36 mouse cellular contexts compared by ENCODE assay signal in the genomic region with DNA sequence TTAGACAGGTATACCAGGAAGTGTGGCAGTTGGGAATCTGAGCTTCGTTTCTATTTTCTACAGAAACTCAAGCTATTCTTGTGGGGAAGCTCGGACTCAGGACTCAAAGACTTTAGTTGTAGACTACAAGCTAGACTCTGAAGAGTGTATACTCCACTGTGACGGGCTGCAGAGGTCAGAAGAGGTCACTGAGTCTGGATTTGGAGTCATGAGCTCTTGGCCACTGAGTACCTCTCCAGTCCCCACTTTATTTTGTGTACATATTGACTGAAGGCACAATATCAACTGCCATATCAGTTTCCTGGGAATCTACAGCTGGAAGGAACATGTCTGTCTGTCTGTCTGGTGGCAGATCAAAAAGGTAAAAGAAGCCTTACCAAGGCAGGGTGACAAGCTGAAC.
"Had no signal": no experiment of that assay in that cellular context is flagged by ENCODE, and none has a peak within 500 bp of the region (broad histone marks: within the 10 kb centered on the region; RNA-seq: fewer than 3 reads in every experiment).

No protein-coding gene starts in this region.

- H3K27ac ChIP-seq: heart, adult 2 months; heart, embryonic 10.5 days; heart, embryonic 13.5 days; heart, embryonic 15.5 days; hindbrain, embryonic 10.5 days; hindbrain, embryonic 12.5 days; hindbrain, embryonic 13.5 days; hindbrain, embryonic 14.5 days; hindbrain, embryonic 15.5 days; hindbrain, postnatal 0 days; intestine, embryonic 15.5 days; kidney, embryonic 15.5 days; kidney, postnatal 0 days; layer of hippocampus, adult 2 months had no signal

- H3K4me2 ChIP-seq: heart, embryonic 11.5 days; heart, embryonic 12.5 days; heart, embryonic 13.5 days; heart, embryonic 15.5 days; hindbrain, embryonic 12.5 days; hindbrain, embryonic 13.5 days; hindbrain, embryonic 14.5 days; hindbrain, embryonic 15.5 days; intestine, embryonic 15.5 days; kidney, embryonic 15.5 days had no signal

- H3K9ac ChIP-seq: heart, embryonic 12.5 days; heart, embryonic 13.5 days; heart, embryonic 15.5 days; hindbrain, embryonic 12.5 days; hindbrain, embryonic 13.5 days; hindbrain, embryonic 14.5 days; hindbrain, embryonic 15.5 days; intestine, embryonic 15.5 days; kidney, embryonic 15.5 days had no signal

- H3K27me3 ChIP-seq: heart, embryonic 12.5 days; heart, embryonic 13.5 days; heart, embryonic 15.5 days; hindbrain, embryonic 12.5 days; hindbrain, embryonic 13.5 days; hindbrain, embryonic 15.5 days; intestine, embryonic 15.5 days; kidney, embryonic 15.5 days had no signal

- H3K9me3 ChIP-seq: heart, embryonic 10.5 days; heart, embryonic 12.5 days; heart, embryonic 13.5 days; heart, embryonic 15.5 days; hindbrain, embryonic 10.5 days; hindbrain, embryonic 12.5 days; hindbrain, embryonic 13.5 days; hindbrain, embryonic 15.5 days; intestine, embryonic 15.5 days; kidney, embryonic 15.5 days had no signal

- H3K4me3 ChIP-seq: heart, adult 2 months; heart, embryonic 10.5 days; heart, embryonic 12.5 days; heart, embryonic 13.5 days; heart, embryonic 15.5 days; hindbrain, embryonic 10.5 days; hindbrain, embryonic 12.5 days; hindbrain, embryonic 13.5 days; hindbrain, embryonic 15.5 days; intestine, embryonic 15.5 days; kidney, embryonic 15.5 days; layer of hippocampus, adult 2 months had no signal

- DNase-seq: heart, adult 18-20 months; heart, adult 2 months; heart, postnatal 10 days; heart, postnatal 14 days; heart, postnatal 36 days; heart, postnatal 4 days; kidney, adult 11 months; kidney, adult 18-20 months; kidney, adult 2 months; kidney, adult 8-10 months; kidney, adult 9 months; kidney, postnatal 10 days; kidney, postnatal 14 days; kidney, postnatal 25 days; kidney, postnatal 36 days; kidney, postnatal 4 days; layer of hippocampus, adult 9-11 months had no signal

- ATAC-seq: hindbrain, embryonic 16.5 days; hindbrain, postnatal 0 days; inflammation-experienced regulatory T-cells, adult 6 months; intestine, embryonic 15.5 days; intestine, embryonic 16.5 days; intestine, postnatal 0 days had no signal
